Mouse (Mus musculus) hindbrain, embryonic 14.5 days (tissue): Measurements from ENCODE around the gene Mpig6b. TPM values are rescaled to one million over a fixed set of nuclear protein-coding genes. Genes with fewer than 3 reads are reported as not detected.

Experiments
- ATAC-seq: fragments of 200-750 bp; cut with Nextera tagmentation; 2 replicates; pipeline ENCODE4 v1.8.0; 2017; ENCODE audit warnings: moderate number of reproducible peaks, mild to moderate bottlenecking, moderate TSS enrichment, moderate library complexity; ENCODE audit not compliant: low FRiP score
- DNase-seq: peaks from one replicate; pipeline ENCODE4 v3.0.0-alpha.2; 2015; ENCODE audit warnings: low spot score
- H3K27ac ChIP-seq: fragments of 300-500 bp; sonication (generic); 2 replicates; pipeline ENCODE4 v1.5.1; 2014; ENCODE audit warnings: mild to moderate bottlenecking, moderate library complexity
- H3K27me3 ChIP-seq: fragments of 300-500 bp; sonication (generic); 2 replicates; pipeline ENCODE4 v1.6.1; 2014; ENCODE audit warnings: mild to moderate bottlenecking, low read length, mixed read lengths; ENCODE audit not compliant: control insufficient read depth, insufficient read depth
- H3K36me3 ChIP-seq: fragments of 300-500 bp; sonication (generic); replicated peaks from 2 replicates; pipeline ENCODE4 v1.6.1; 2014; ENCODE audit not compliant: control insufficient read depth, insufficient read depth
- H3K4me1 ChIP-seq: fragments of 300-500 bp; sonication (generic); replicated peaks from 2 replicates; pipeline ENCODE4 v1.6.1; 2014; ENCODE audit warnings: antibody characterized with exemption, low read length, mixed read lengths; ENCODE audit not compliant: control insufficient read depth, insufficient read depth
- H3K4me2 ChIP-seq: fragments of 300-500 bp; sonication (generic); replicated peaks from 2 replicates; pipeline ENCODE4 v1.6.1; 2014; ENCODE audit warnings: mild to moderate bottlenecking, moderate library complexity
- H3K4me3 ChIP-seq: fragments of 300-500 bp; sonication (generic); replicated peaks from 2 replicates; pipeline ENCODE4 v1.5.1; 2014; ENCODE audit warnings: mild to moderate bottlenecking, low read length
- H3K9ac ChIP-seq: fragments of 300-500 bp; sonication (generic); 2 replicates; pipeline ENCODE4 v1.6.1; 2014
- H3K9me3 ChIP-seq: fragments of 300-500 bp; sonication (generic); 2 replicates; pipeline ENCODE4 v1.6.1; 2016; ENCODE audit warnings: low read length; ENCODE audit not compliant: control insufficient read depth
- WGBS: fragments of 180-500 bp; shearing (Covaris S2); extraction: QIAGEN DNeasy Blood & Tissue Kit; methylation state at CpG from one replicate; pipeline ENCODE4 v1.1.7; 2014; 5-methylcytosine and 5-hydroxymethylcytosine counted together
- polyA plus RNA-seq: library from polyadenylated mRNA; unstranded; fragments of >200 nt; fragmentation: Nextera tagmentation; extraction: Ambion mirVana; gene quantifications from 2 replicates; pipeline ENCODE4 v1.2.1, GENCODE M21; 2014

Gene Mpig6b
- polyA plus RNA-seq, 1 experiment from 2014 or later = 0.21 TPM

GRCm38 (mm10) chr17:35031880-35032279 is 34.1 kb downstream of the Mpig6b start:
- H3K9me3 ChIP-seq = no peaks in the 10 kb centered on the region
- H3K4me2 ChIP-seq = no peak overlapping the region
- 93% methylated on average over 7 of the region's 7 CpGs for WGBS

DNA sequence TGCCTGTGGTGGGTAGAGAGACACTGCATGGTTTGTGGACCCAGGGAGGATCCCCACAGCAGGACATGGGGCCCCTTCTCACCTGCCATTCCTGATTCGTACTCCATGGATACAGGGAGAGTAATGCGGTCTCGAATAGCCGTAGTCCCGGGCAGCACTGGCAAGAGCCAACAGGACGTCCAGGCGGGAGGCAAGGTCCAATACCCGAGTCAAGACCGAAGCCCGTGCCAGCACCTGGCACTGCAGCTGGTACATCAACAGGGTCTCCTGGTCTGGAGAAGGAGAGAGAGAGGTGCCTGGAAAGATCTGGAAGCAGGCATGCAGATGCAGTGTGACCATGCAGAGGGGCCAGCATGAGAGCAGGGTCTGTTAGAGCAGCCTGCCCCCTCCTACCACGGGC is 34.7 kb downstream of the Mpig6b start:
- DNase-seq = no peak
- Histone ChIP-seq H3K9ac (no peak overlapping the region), H3K4me1 (peaks cover 7% of the 10 kb centered on the region), H3K4me3 (no peak overlapping the region), H3K36me3 (no peaks in the 10 kb centered on the region), H3K4me2 (no peak overlapping the region), H3K27me3 (no peaks in the 10 kb centered on the region), H3K9me3 (no peaks in the 10 kb centered on the region), H3K27ac (no peak overlapping the region)
- 88% methylated on average over 11 of the region's 11 CpGs for WGBS
- no peak for ATAC-seq

More at GRCm38 (mm10) chr17:35031880-35032279, 34.1 kb downstream of the Mpig6b start:
- no peak overlapping the region for H3K27ac ChIP-seq
- H3K9ac ChIP-seq = no peak overlapping the region
- no peaks in the 10 kb centered on the region for H3K36me3 ChIP-seq
- peaks cover 7% of the 10 kb centered on the region for H3K4me1 ChIP-seq
- H3K4me3 ChIP-seq = no peak overlapping the region
- DNase-seq = no peak
- no peak for ATAC-seq
- H3K27me3 ChIP-seq = no peaks in the 10 kb centered on the region

GRCm38 (mm10) chr17:35029691-35030532 is 36.1 kb downstream of the Mpig6b start:
- peak overlapping the region; percentile 32; the same call in 1 of the 2 replicates for H3K9ac ChIP-seq
- no peaks in the 10 kb centered on the region for H3K36me3 ChIP-seq
- H3K27ac ChIP-seq = no peak overlapping the region
- no peak for ATAC-seq
- no peak overlapping the region; the same call in 1 of the 2 replicates for H3K4me3 ChIP-seq
- no peaks in the 10 kb centered on the region for H3K9me3 ChIP-seq
- 26% methylated on average over 19 of the region's 19 CpGs for WGBS
- H3K4me2 ChIP-seq = peak overlapping the region; percentile 44
- H3K27me3 ChIP-seq = no peaks in the 10 kb centered on the region
- H3K4me1 ChIP-seq = peaks cover 7% of the 10 kb centered on the region
- peak; percentile 51 for DNase-seq

DNA sequence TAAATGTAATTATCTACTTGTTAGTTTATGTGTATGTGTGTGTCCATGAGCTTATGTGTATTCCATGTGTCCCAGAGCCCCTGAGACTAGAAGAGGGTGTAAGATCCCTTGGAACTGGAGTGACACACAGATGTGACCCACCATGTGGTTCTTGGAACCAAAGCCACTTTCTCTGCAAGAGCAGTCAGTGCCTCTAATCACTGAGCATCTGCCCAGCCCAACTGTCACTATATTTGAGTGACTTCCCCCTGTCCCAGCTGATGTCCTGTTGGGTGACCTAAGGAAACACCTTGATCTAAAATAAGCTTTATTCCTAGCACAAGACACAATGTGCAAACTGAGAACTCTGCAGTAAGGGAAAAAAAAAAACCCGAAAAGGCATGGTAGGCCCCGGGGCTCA is 37.7 kb downstream of the Mpig6b start:
- Histone ChIP-seq H3K27me3 (no peaks in the 10 kb centered on the region), H3K4me2 (no peak overlapping the region), H3K27ac (peak overlapping the region; percentile 26; the same call in 1 of the 2 replicates), H3K9me3 (no peaks in the 10 kb centered on the region), H3K36me3 (no peaks in the 10 kb centered on the region), H3K9ac (no peak overlapping the region), H3K4me1 (peaks cover 7% of the 10 kb centered on the region), H3K4me3 (no peak overlapping the region)
- no peak for ATAC-seq
- 90% methylated on average over 2 of the region's 2 CpGs for WGBS
- DNase-seq = no peak

GRCm38 (mm10) chr17:35027277-35028068 is 38.5 kb downstream of the Mpig6b start, which contains the start of gene Sapcd1:
Gene Sapcd1 (minus strand): TSS chr17:35028016.
- Histone ChIP-seq H3K4me3 (no peak within 1 kb of the TSS), H3K27me3 (no peaks in the 10 kb centered on the region), H3K4me2 (0 out of 2 replicates have a peak within 1 kb of the TSS, but pooled peaks have one; percentile 2), H3K27ac (peak within 1 kb of the TSS; percentile 54), H3K9ac (no peak within 1 kb of the TSS), H3K36me3 (no peaks in the 10 kb centered on the region), H3K9me3 (no peaks in the 10 kb centered on the region), H3K4me1 (peaks cover 7% of the 10 kb centered on the region)
- ATAC-seq (peak; percentile 51; the same call in 1 of the 2 replicates), DNase-seq (peak; percentile 35)
- 24% methylated on average over 13 of the region's 13 CpGs for WGBS

DNA sequence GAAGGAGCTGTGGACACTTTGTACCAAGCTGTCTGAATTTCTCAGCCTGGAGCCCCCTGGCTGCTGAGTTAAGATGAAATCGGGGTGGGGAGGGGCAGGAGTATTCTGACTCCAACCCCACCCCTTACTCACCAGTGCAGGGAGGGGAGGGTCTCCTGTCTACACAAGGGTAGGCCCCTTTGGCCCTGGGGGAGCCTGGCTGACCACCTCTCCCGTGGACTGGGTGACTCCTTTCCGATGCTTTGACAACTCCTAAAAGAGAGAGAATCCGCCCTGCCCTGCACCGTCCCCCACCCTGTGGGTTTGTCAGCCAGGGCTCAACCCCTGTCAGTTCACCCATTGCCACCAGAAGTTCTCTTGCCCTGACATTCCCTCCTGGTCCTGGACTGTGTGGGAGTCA is 39.8 kb downstream of the Mpig6b start:
- Histone ChIP-seq H3K4me1 (peaks cover 7% of the 10 kb centered on the region), H3K36me3 (no peaks in the 10 kb centered on the region), H3K4me2 (no peak overlapping the region), H3K9ac (no peak overlapping the region), H3K9me3 (no peaks in the 10 kb centered on the region), H3K27ac (no peak overlapping the region), H3K4me3 (no peak overlapping the region), H3K27me3 (no peaks in the 10 kb centered on the region)
- DNase-seq = no peak
- WGBS = 75% methylated on average over 5 of the region's 5 CpGs
- no peak for ATAC-seq

DNA sequence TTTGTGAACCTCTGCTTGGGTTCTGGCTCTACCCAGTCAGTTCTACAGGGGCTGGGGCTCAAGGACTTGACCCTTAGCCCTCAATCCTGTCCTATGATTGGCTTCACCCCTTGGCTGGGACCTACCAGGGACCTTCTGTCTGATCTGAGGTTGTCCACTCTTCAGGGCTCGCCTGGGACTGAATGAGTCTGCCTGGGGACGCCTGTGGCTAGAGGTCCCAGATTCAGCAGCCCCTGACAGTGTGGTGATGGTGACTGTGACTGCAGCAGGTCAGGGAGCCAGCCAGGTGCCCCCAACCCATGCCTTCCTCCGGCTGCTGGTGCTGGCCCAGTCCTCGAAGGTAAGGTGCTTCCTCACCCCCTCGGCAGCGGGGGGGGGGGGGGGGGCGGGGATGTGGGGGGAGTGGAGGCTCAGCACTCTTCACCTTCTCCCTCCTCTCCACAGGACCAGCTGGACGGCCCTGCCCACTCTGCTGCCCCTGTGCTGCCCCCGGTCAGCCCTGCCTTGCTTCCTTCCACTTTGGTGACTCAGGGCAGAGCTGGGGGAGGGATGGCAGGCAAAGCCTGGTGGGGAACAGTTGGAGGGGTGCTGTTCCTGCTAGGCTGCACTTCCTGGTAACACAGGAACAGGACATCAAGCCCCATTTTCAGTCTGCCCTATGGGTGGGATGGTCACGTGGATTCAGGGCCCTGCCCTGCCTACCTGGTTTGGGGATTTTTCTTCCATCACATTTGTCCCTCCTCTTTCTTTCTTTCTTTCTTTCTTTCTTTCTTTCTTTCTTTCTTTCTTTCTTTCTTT is 41.1 kb downstream of the Mpig6b start:
- DNase-seq (no peak), ATAC-seq (no peak)
- no peaks in the 10 kb centered on the region for H3K27me3 ChIP-seq
- H3K27ac ChIP-seq = no peak overlapping the region
- H3K9me3 ChIP-seq = no peaks in the 10 kb centered on the region
- no peak overlapping the region for H3K4me3 ChIP-seq
- peaks cover 6% of the 10 kb centered on the region for H3K4me1 ChIP-seq
- 69% methylated on average over 7 of the region's 10 CpGs for WGBS
- no peaks in the 10 kb centered on the region for H3K36me3 ChIP-seq
- H3K4me2 ChIP-seq = no peak overlapping the region
- no peak overlapping the region for H3K9ac ChIP-seq

- Histone ChIP-seq H3K9me3 (no peaks in the 10 kb centered on the region), H3K4me3 (no peak overlapping the region), H3K4me1 (peaks cover 4% of the 10 kb centered on the region; the same call in 1 of the 2 replicates), H3K4me2 (no peak overlapping the region), H3K27me3 (no peaks in the 10 kb centered on the region), H3K27ac (no peak overlapping the region), H3K9ac (no peak overlapping the region), H3K36me3 (no peaks in the 10 kb centered on the region)
- DNase-seq (no peak), ATAC-seq (no peak)
- 82% methylated on average over 12 of the region's 13 CpGs for WGBS
These were observed 41.7 kb downstream of the Mpig6b start for GRCm38 (mm10) chr17:35024261-35024660.
